Mouse (Mus musculus) midbrain, postnatal 0 days (tissue): ENCODE data around the gene Olfr575. TPM values are rescaled to one million over a fixed set of nuclear protein-coding genes. Genes with fewer than 3 reads are reported as not detected.

ENCODE experiments used
- ATAC-seq: fragments of 200-750 bp; cut with Nextera tagmentation; 2 replicates; pipeline ENCODE4 v1.8.0; 2017; ENCODE audit warnings: moderate number of reproducible peaks, mild to moderate bottlenecking, moderate TSS enrichment, moderate library complexity; ENCODE audit not compliant: low FRiP score
- DNase-seq: peaks from one replicate; pipeline ENCODE4 v3.0.0-alpha.2; 2015; ENCODE audit warnings: low spot score
- H3K27ac ChIP-seq: fragments of 300-500 bp; sonication (generic); 2 replicates; pipeline ENCODE4 v1.5.1; 2014; ENCODE audit warnings: low read depth, mild to moderate bottlenecking, low read length, mixed read lengths
- H3K27me3 ChIP-seq: fragments of 300-500 bp; sonication (generic); 2 replicates; pipeline ENCODE4 v1.6.1; 2014; ENCODE audit warnings: low read length, control low read depth, mixed read lengths; ENCODE audit not compliant: insufficient read depth
- H3K36me3 ChIP-seq: fragments of 300-500 bp; sonication (generic); 2 replicates; pipeline ENCODE4 v1.6.1; 2014; ENCODE audit warnings: low read length, control low read depth, mixed read lengths; ENCODE audit not compliant: insufficient read depth
- H3K4me1 ChIP-seq: fragments of 300-500 bp; sonication (generic); 2 replicates; pipeline ENCODE4 v1.6.1; 2014; ENCODE audit warnings: mild to moderate bottlenecking, control low read depth, antibody characterized with exemption, low read length, mixed read lengths; ENCODE audit not compliant: insufficient read depth
- H3K4me2 ChIP-seq: fragments of 300-500 bp; sonication (generic); 2 replicates; pipeline ENCODE4 v1.6.1; 2014; ENCODE audit warnings: low read depth, mild to moderate bottlenecking, low read length, mixed read lengths; ENCODE audit not compliant: poor library complexity, severe bottlenecking
- H3K4me3 ChIP-seq: fragments of 300-500 bp; sonication (generic); 2 replicates; pipeline ENCODE4 v1.5.1; 2014; ENCODE audit warnings: low read depth, mild to moderate bottlenecking, low read length, moderate library complexity
- H3K9ac ChIP-seq: fragments of 300-500 bp; sonication (generic); replicated peaks from 2 replicates; pipeline ENCODE4 v1.6.1; 2014; ENCODE audit warnings: mild to moderate bottlenecking, low read length, moderate library complexity, mixed read lengths; ENCODE audit not compliant: poor library complexity, severe bottlenecking
- H3K9me3 ChIP-seq: fragments of 300-500 bp; sonication (generic); 2 replicates; pipeline ENCODE4 v1.6.1; 2016; ENCODE audit warnings: low read length, control low read depth
- CTCF ChIP-seq: IDR thresholded peaks from 2 replicates; pipeline ENCODE4 v1.5.1; 2016; ENCODE audit warnings: antibody characterized with exemption, mild to moderate bottlenecking
- WGBS: fragments of 180-500 bp; shearing (Covaris S2); extraction: QIAGEN DNeasy Blood & Tissue Kit; methylation state at CpG from one replicate; pipeline ENCODE4 v1.1.7; 2014; 5-methylcytosine and 5-hydroxymethylcytosine counted together
- polyA plus RNA-seq: library from polyadenylated mRNA; unstranded; fragments of >200 nt; fragmentation: Nextera tagmentation; extraction: Ambion mirVana; gene quantifications from 2 replicates; pipeline ENCODE4 v1.2.1, GENCODE M21; 2015
- total RNA-seq: library from RNA; depleted of rRNA; stranded (reverse); fragments of >200 nt; gene quantifications from 2 replicates; pipeline ENCODE4 v1.2.3, GENCODE M21; 2014; rRNA removed

Olfr575 gene
- total and polyA plus RNA-seq, 2 experiments from 2014 or later: not detected

GRCm38 (mm10) chr7:102919632-102920031 is 38.9 kb downstream of the Olfr575 start:
- Histone ChIP-seq H3K27me3 (no peaks in the 10 kb centered on the region), H3K27ac (no peak overlapping the region), H3K9me3 (no peaks in the 10 kb centered on the region), H3K4me1 (no peaks in the 10 kb centered on the region), H3K4me3 (no peak overlapping the region), H3K36me3 (no peaks in the 10 kb centered on the region), H3K4me2 (no peak overlapping the region), H3K9ac (no peak overlapping the region)
- peak; percentile 76 for DNase-seq
- peak; percentile 82 for TF ChIP-seq CTCF
- ATAC-seq: no peak
- 13% methylated on average over 1 of the region's 1 CpGs for WGBS

- DNase-seq: no peak
- no peak for TF ChIP-seq CTCF
- 59% methylated on average over 4 of the region's 4 CpGs for WGBS
- no peaks in the 10 kb centered on the region for H3K36me3 ChIP-seq
- H3K27me3 ChIP-seq: no peaks in the 10 kb centered on the region
- no peaks in the 10 kb centered on the region for H3K9me3 ChIP-seq
- no peak within 1 kb of the TSS for H3K9ac ChIP-seq
- H3K4me2 ChIP-seq: no peak within 1 kb of the TSS
- no peak for ATAC-seq
- no peaks in the 10 kb centered on the region for H3K4me1 ChIP-seq
- H3K4me3 ChIP-seq: no peak within 1 kb of the TSS
- no peak within 1 kb of the TSS for H3K27ac ChIP-seq
Measured at GRCm38 (mm10) chr7:102917032-102917875, 41.3 kb downstream of the Olfr575 start, which contains the start of gene Olfr571. TSS of gene Olfr571 (minus strand) at chr7:102917536.

DNA sequence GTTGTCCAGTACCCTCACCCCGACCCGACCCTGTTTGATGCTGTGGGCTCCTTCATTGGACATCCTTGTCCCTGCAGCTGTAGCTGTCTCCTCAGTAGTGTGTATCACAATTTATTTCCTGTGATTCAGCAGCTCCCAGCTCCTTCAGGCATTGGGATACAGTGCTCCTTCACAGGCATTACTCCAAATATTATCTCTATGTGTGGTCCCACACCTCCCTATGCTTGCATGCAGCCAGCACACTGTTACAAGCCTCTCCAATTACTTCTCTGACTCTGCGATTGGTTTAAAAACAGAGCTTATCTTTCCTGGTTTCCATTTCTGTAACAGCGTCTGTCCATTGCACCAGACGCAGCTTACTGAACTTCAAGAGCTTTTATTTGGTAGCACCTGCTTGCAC is 42.2 kb downstream of the Olfr575 start:
- no peak overlapping the region for H3K27ac ChIP-seq
- 79% methylated on average over 5 of the region's 5 CpGs for WGBS
- no peaks in the 10 kb centered on the region for H3K36me3 ChIP-seq
- no peaks in the 10 kb centered on the region for H3K4me1 ChIP-seq
- H3K4me2 ChIP-seq: no peak overlapping the region
- ATAC-seq (no peak), DNase-seq (no peak)
- no peak overlapping the region for H3K9ac ChIP-seq
- H3K27me3 ChIP-seq: no peaks in the 10 kb centered on the region
- H3K4me3 ChIP-seq: no peak overlapping the region
- H3K9me3 ChIP-seq: no peaks in the 10 kb centered on the region
- TF ChIP-seq CTCF: no peak

DNA sequence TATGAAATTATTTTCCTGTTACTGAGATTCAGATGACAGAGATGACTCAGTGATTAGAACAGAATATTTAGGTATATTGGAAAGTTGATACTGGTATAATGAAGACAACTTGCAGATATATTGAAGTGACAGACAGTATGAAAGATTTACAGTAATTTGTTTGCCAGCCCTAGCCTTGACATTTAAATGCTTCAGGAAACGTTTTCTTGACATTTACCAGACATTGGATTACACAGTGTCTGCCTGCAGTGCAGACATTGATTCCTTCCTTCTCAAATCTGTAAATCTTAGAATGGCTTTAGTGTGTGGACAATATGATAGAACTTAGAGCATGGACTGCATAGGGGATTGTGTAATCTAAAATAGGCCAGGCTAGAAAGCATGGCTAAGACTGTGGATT is 43.3 kb downstream of the Olfr575 start:
- ATAC-seq (no peak), DNase-seq (no peak)
- Histone ChIP-seq H3K4me1 (no peaks in the 10 kb centered on the region), H3K27ac (no peak overlapping the region), H3K9me3 (no peaks in the 10 kb centered on the region), H3K4me2 (no peak overlapping the region), H3K36me3 (no peaks in the 10 kb centered on the region), H3K27me3 (no peaks in the 10 kb centered on the region), H3K9ac (no peak overlapping the region), H3K4me3 (no peak overlapping the region)
- 51% methylated on average over 1 of the region's 1 CpGs for WGBS
- no peak for TF ChIP-seq CTCF

Other genes starting within 250 kb of the Olfr575 start
- gene Olfr33, start 239.7 kb downstream of the Olfr575 start, total RNA-seq: not detected in 2 replicates
- not detected in 2 replicates for gene Olfr33, start 239.7 kb downstream of the Olfr575 start, polyA plus RNA-seq
- not detected in 2 replicates for gene Olfr559, start 231.3 kb downstream of the Olfr575 start, total RNA-seq
- gene Olfr559, start 231.3 kb downstream of the Olfr575 start, polyA plus RNA-seq: not detected in 2 replicates
- not detected in 2 replicates for gene Olfr560, start 199.4 kb downstream of the Olfr575 start, total RNA-seq
- gene Olfr560, start 199.4 kb downstream of the Olfr575 start, polyA plus RNA-seq: not detected in 2 replicates
- gene Olfr78, start 199.3 kb downstream of the Olfr575 start, total RNA-seq: not detected in 2 replicates
- 0.09 and 0.10 TPM in 2 replicates for gene Olfr78, start 199.3 kb downstream of the Olfr575 start, polyA plus RNA-seq
- not detected in 2 replicates for gene Olfr561, start 187.6 kb downstream of the Olfr575 start, total RNA-seq
- 0.06 TPM in 1 of 2 replicates, not detected in the other for gene Olfr561, start 187.6 kb downstream of the Olfr575 start, polyA plus RNA-seq
- not detected in 2 replicates for gene Olfr564, start 155.3 kb downstream of the Olfr575 start, total RNA-seq
- gene Olfr564, start 155.3 kb downstream of the Olfr575 start, polyA plus RNA-seq: not detected in 2 replicates
- gene Olfr566, start 100.0 kb downstream of the Olfr575 start, total RNA-seq: not detected in 2 replicates
- gene Olfr566, start 100.0 kb downstream of the Olfr575 start, polyA plus RNA-seq: not detected in 2 replicates
- gene Olfr568, start 81.7 kb downstream of the Olfr575 start, total RNA-seq: not detected in 2 replicates
- gene Olfr568, start 81.7 kb downstream of the Olfr575 start, polyA plus RNA-seq: not detected in 2 replicates
- gene Olfr569, start 67.9 kb downstream of the Olfr575 start, total RNA-seq: not detected in 2 replicates
- not detected in 2 replicates for gene Olfr569, start 67.9 kb downstream of the Olfr575 start, polyA plus RNA-seq
- gene Olfr570, start 64.2 kb downstream of the Olfr575 start, total RNA-seq: not detected in 2 replicates
- not detected in 2 replicates for gene Olfr570, start 64.2 kb downstream of the Olfr575 start, polyA plus RNA-seq
- not detected in 2 replicates for gene Olfr571, start 41.2 kb downstream of the Olfr575 start, total RNA-seq
- gene Olfr571, start 41.2 kb downstream of the Olfr575 start, polyA plus RNA-seq: not detected in 2 replicates
- not detected in 2 replicates for gene Olfr572, start 34.4 kb downstream of the Olfr575 start, total RNA-seq
- not detected in 2 replicates for gene Olfr572, start 34.4 kb downstream of the Olfr575 start, polyA plus RNA-seq
- gene Olfr573-ps1, start 16.2 kb downstream of the Olfr575 start, total RNA-seq: not detected in 2 replicates
- not detected in 2 replicates for gene Olfr573-ps1, start 16.2 kb downstream of the Olfr575 start, polyA plus RNA-seq
- not detected in 2 replicates for gene Olfr574, start 10.3 kb downstream of the Olfr575 start, total RNA-seq
- gene Olfr574, start 10.3 kb downstream of the Olfr575 start, polyA plus RNA-seq: not detected in 2 replicates
- not detected in 2 replicates for gene Olfr576, start 3.9 kb upstream of the Olfr575 start, total RNA-seq
- gene Olfr576, start 3.9 kb upstream of the Olfr575 start, polyA plus RNA-seq: not detected in 2 replicates
- not detected in 2 replicates for gene Olfr577, start 17.2 kb upstream of the Olfr575 start, total RNA-seq
- gene Olfr577, start 17.2 kb upstream of the Olfr575 start, polyA plus RNA-seq: not detected in 2 replicates
- not detected in 2 replicates for gene Olfr578, start 30.5 kb upstream of the Olfr575 start, total RNA-seq
- gene Olfr578, start 30.5 kb upstream of the Olfr575 start, polyA plus RNA-seq: not detected in 2 replicates
- gene Olfr582, start 79.2 kb upstream of the Olfr575 start, total RNA-seq: not detected in 2 replicates
- gene Olfr582, start 79.2 kb upstream of the Olfr575 start, polyA plus RNA-seq: not detected in 2 replicates
- not detected in 2 replicates for gene Olfr583, start 92.5 kb upstream of the Olfr575 start, total RNA-seq
- not detected in 2 replicates for gene Olfr583, start 92.5 kb upstream of the Olfr575 start, polyA plus RNA-seq
- gene Olfr584, start 123.1 kb upstream of the Olfr575 start, total RNA-seq: not detected in 2 replicates
- not detected in 2 replicates for gene Olfr584, start 123.1 kb upstream of the Olfr575 start, polyA plus RNA-seq
- not detected in 2 replicates for gene Olfr585, start 138.9 kb upstream of the Olfr575 start, total RNA-seq
- not detected in 2 replicates for gene Olfr585, start 138.9 kb upstream of the Olfr575 start, polyA plus RNA-seq
- gene Olfr586, start 166.9 kb upstream of the Olfr575 start, total RNA-seq: not detected in 2 replicates
- gene Olfr586, start 166.9 kb upstream of the Olfr575 start, polyA plus RNA-seq: not detected in 2 replicates
- 0.09 TPM in 1 of 2 replicates, not detected in the other for gene Olfr588-ps1, start 182.1 kb upstream of the Olfr575 start, total RNA-seq
- not detected in 2 replicates for gene Olfr588-ps1, start 182.1 kb upstream of the Olfr575 start, polyA plus RNA-seq
- gene Olfr589, start 197.6 kb upstream of the Olfr575 start, total RNA-seq: not detected in 2 replicates
- gene Olfr589, start 197.6 kb upstream of the Olfr575 start, polyA plus RNA-seq: not detected in 2 replicates
- not detected in 2 replicates for gene Olfr591, start 219.6 kb upstream of the Olfr575 start, total RNA-seq
- gene Olfr591, start 219.6 kb upstream of the Olfr575 start, polyA plus RNA-seq: not detected in 2 replicates
- gene Olfr592, start 226.0 kb upstream of the Olfr575 start, total RNA-seq: not detected in 2 replicates
- not detected in 2 replicates for gene Olfr592, start 226.0 kb upstream of the Olfr575 start, polyA plus RNA-seq